ENCODE assay signal across 8 mouse cellular contexts in genomic region chr7:45406157-45407156, GRCm38 (mm10). TPM values are rescaled to one million over a fixed set of nuclear protein-coding genes. Genes with fewer than 3 reads are reported as not detected.
DNase-seq lines count a peak whose midpoint lies in the region; ATAC-seq and TF ChIP-seq lines count a peak whose summit lies in the region.

No protein-coding gene starts in this region.

- H3K36me3 ChIP-seq in embryonic facial prominence, embryonic 13.5 days: no peaks in the 10 kb centered on the region
- H3K36me3 ChIP-seq in heart, postnatal 0 days (replicated peaks; ENCODE audit: control insufficient read depth, insufficient read depth, low read length): no peaks in the 10 kb centered on the region
- no peaks in the 10 kb centered on the region for H3K36me3 ChIP-seq in limb, embryonic 11.5 days (ENCODE audit: control insufficient read depth, insufficient read depth, low read length)

- peak; percentile 19 for TF ChIP-seq CTCF in heart, postnatal 0 days (IDR thresholded peaks at IDR 0.05; ENCODE audit: low read depth)

- 2% methylated on average over 107 of the region's 114 CpGs for WGBS in embryonic facial prominence, embryonic 13.5 days
- WGBS in heart, postnatal 0 days: 1% methylated on average over 103 of the region's 114 CpGs
- WGBS in limb, embryonic 11.5 days: 1% methylated on average over 112 of the region's 114 CpGs

- ATAC-seq in embryonic facial prominence, embryonic 13.5 days (ENCODE audit: insufficient number of reproducible peaks, insufficient read depth, low FRiP score, low TSS enrichment, low read depth): no peak
- ATAC-seq in heart, postnatal 0 days (ENCODE audit: insufficient read depth, low read depth): 0 out of 2 replicates have a peak, but pooled peaks have one; percentile 15
- ATAC-seq in limb, embryonic 11.5 days (ENCODE audit: insufficient number of reproducible peaks, low FRiP score, low TSS enrichment, low read depth): no peak; the same call in 1 of the 2 replicates
- no peak for ATAC-seq in frontal cortex, adult (ENCODE audit: low TSS enrichment)

- no peak for TF ChIP-seq EP300 in heart, postnatal 0 days (IDR thresholded peaks at IDR 0.05; ENCODE audit: low read depth)

- H3K9me3 ChIP-seq in embryonic facial prominence, embryonic 13.5 days: no peaks in the 10 kb centered on the region
- H3K9me3 ChIP-seq in heart, postnatal 0 days (replicated peaks; ENCODE audit: control insufficient read depth, low read length): no peaks in the 10 kb centered on the region
- no peaks in the 10 kb centered on the region for H3K9me3 ChIP-seq in limb, embryonic 11.5 days (ENCODE audit: control insufficient read depth, low read length)

- peak overlapping the region; percentile 65 for H3K9ac ChIP-seq in embryonic facial prominence, embryonic 13.5 days
- H3K9ac ChIP-seq in heart, postnatal 0 days (replicated peaks; ENCODE audit: low read depth, low read length): peak overlapping the region; percentile 2; the same call in 1 of the 2 replicates
- H3K9ac ChIP-seq in limb, embryonic 11.5 days (ENCODE audit: low read length): peak overlapping the region; percentile 30; the same call in 1 of the 2 replicates

- H3K27me3 ChIP-seq in embryonic facial prominence, embryonic 13.5 days: peaks cover 67% of the 10 kb centered on the region
- peaks cover 58% of the 10 kb centered on the region for H3K27me3 ChIP-seq in heart, postnatal 0 days (ENCODE audit: control insufficient read depth, insufficient read depth, low read length)
- peaks cover 54% of the 10 kb centered on the region for H3K27me3 ChIP-seq in limb, embryonic 11.5 days (ENCODE audit: control insufficient read depth, insufficient read depth, low read length)

- peak overlapping the region; percentile 47 for H3K4me3 ChIP-seq in embryonic facial prominence, embryonic 13.5 days
- peak overlapping the region; percentile 41 for H3K4me3 ChIP-seq in heart, postnatal 0 days (ENCODE audit: low read depth, low read length)
- peak overlapping the region; percentile 29 for H3K4me3 ChIP-seq in limb, embryonic 11.5 days (ENCODE audit: low read depth, low read length)

- peaks cover 16% of the 10 kb centered on the region for H3K4me1 ChIP-seq in embryonic facial prominence, embryonic 13.5 days
- 0 out of 2 replicates have a peak, but pooled peaks cover 7% of the 10 kb centered on the region for H3K4me1 ChIP-seq in heart, postnatal 0 days (ENCODE audit: control insufficient read depth, insufficient read depth)
- H3K4me1 ChIP-seq in limb, embryonic 11.5 days (ENCODE audit: control insufficient read depth, insufficient read depth, low read length): 0 out of 2 replicates have a peak, but pooled peaks cover 3% of the 10 kb centered on the region

- H3K27ac ChIP-seq in embryonic facial prominence, embryonic 13.5 days: no peak overlapping the region
- no peak overlapping the region for H3K27ac ChIP-seq in heart, postnatal 0 days (ENCODE audit: low read depth)
- H3K27ac ChIP-seq in limb, embryonic 11.5 days (replicated peaks; ENCODE audit: low read depth, low read length): no peak overlapping the region

- H3K4me2 ChIP-seq in embryonic facial prominence, embryonic 13.5 days: peak overlapping the region; percentile 74
- H3K4me2 ChIP-seq in heart, postnatal 0 days (ENCODE audit: low read depth, low read length): peak overlapping the region; percentile 53
- peak overlapping the region; percentile 52 for H3K4me2 ChIP-seq in limb, embryonic 11.5 days (ENCODE audit: low read depth, severe bottlenecking)

- DNase-seq in adrenal gland, postnatal 14 days: peak; percentile 35
- no peak for DNase-seq in adrenal gland, postnatal 4 days (ENCODE audit: low spot score in 2 of 2)
- DNase-seq in heart, postnatal 0 days (ENCODE audit: low spot score): no peak
- peak; percentile 56 for DNase-seq in limb, embryonic 11.5 days (ENCODE audit: low spot score)
- peak; percentile 47 for DNase-seq in neural tube, embryonic 10.5 days (ENCODE audit: extremely low spot score, low spot score)
- no peak for DNase-seq in layer of hippocampus, adult 18-20 months (ENCODE audit: low spot score in 2 of 2)

RNA-seq across cellular contexts. Expression of gene Kcna7, which starts 1.0 kb away (rescaled TPM):
- total RNA-seq in adrenal gland, postnatal 14 days (2021): not detected in 2 replicates
- under 1 TPM; 0.14 to 0.28 TPM for total RNA-seq in adrenal gland, postnatal 4 days (2021)
- not detected in 2 replicates for polyA plus RNA-seq in embryonic facial prominence, embryonic 13.5 days (2015; fragmentation: Nextera tagmentation; extraction: Ambion mirVana)
- total RNA-seq in heart, postnatal 0 days (2014; rRNA removed; ENCODE audit: low replicate concordance): 1.4 and 4.6 TPM in 2 replicates
- polyA plus RNA-seq in heart, postnatal 0 days (2015; fragmentation: Nextera tagmentation; extraction: Ambion mirVana): 0.42 and 0.54 TPM in 2 replicates
- not detected in 2 replicates for polyA plus RNA-seq in limb, embryonic 11.5 days (2014; fragmentation: Nextera tagmentation; extraction: Ambion mirVana)
- total RNA-seq in layer of hippocampus, adult 18-20 months (2021): not detected

RNA-seq across cellular contexts. Expression of gene Ntf5, which starts 7.0 kb away (rescaled TPM):
- total RNA-seq in adrenal gland, postnatal 14 days (2021): not detected in 2 replicates
- total RNA-seq in adrenal gland, postnatal 4 days (2021): under 1 TPM; 0.20 to 0.67 TPM
- 4.6 and 6.1 TPM in 2 replicates for polyA plus RNA-seq in embryonic facial prominence, embryonic 13.5 days (2015; fragmentation: Nextera tagmentation; extraction: Ambion mirVana)
- total RNA-seq in heart, postnatal 0 days (2014; rRNA removed; ENCODE audit: low replicate concordance): 2.2 TPM in 1 of 2 replicates, not detected in the other
- 0.15 and 0.21 TPM in 2 replicates for polyA plus RNA-seq in heart, postnatal 0 days (2015; fragmentation: Nextera tagmentation; extraction: Ambion mirVana)
- polyA plus RNA-seq in limb, embryonic 11.5 days (2014; fragmentation: Nextera tagmentation; extraction: Ambion mirVana): 3.8 and 4.1 TPM in 2 replicates
- total RNA-seq in layer of hippocampus, adult 18-20 months (2021): not detected

RNA-seq across cellular contexts. Expression of gene Snrnp70, which starts 10.9 kb away (rescaled TPM):
- 265 and 280 TPM in 2 replicates for total RNA-seq in adrenal gland, postnatal 14 days (2021)
- 100 to 1,000 TPM; 499 to 509 TPM for total RNA-seq in adrenal gland, postnatal 4 days (2021)
- polyA plus RNA-seq in embryonic facial prominence, embryonic 13.5 days (2015; fragmentation: Nextera tagmentation; extraction: Ambion mirVana): 285 and 299 TPM in 2 replicates
- 141 and 162 TPM in 2 replicates for total RNA-seq in heart, postnatal 0 days (2014; rRNA removed; ENCODE audit: low replicate concordance)
- 79.7 and 80.3 TPM in 2 replicates for polyA plus RNA-seq in heart, postnatal 0 days (2015; fragmentation: Nextera tagmentation; extraction: Ambion mirVana)
- polyA plus RNA-seq in limb, embryonic 11.5 days (2014; fragmentation: Nextera tagmentation; extraction: Ambion mirVana): 87.5 and 93.0 TPM in 2 replicates
- total RNA-seq in layer of hippocampus, adult 18-20 months (2021): 100 to 1,000 TPM; 364 to 405 TPM

RNA-seq across cellular contexts. Expression of gene Lhb, which starts 14.2 kb away (rescaled TPM):
- not detected in 2 replicates for total RNA-seq in adrenal gland, postnatal 14 days (2021)
- total RNA-seq in adrenal gland, postnatal 4 days (2021): not detected
- polyA plus RNA-seq in embryonic facial prominence, embryonic 13.5 days (2015; fragmentation: Nextera tagmentation; extraction: Ambion mirVana): 0.41 and 1.2 TPM in 2 replicates
- total RNA-seq in heart, postnatal 0 days (2014; rRNA removed; ENCODE audit: low replicate concordance): 0.27 TPM in 1 of 2 replicates, not detected in the other
- polyA plus RNA-seq in heart, postnatal 0 days (2015; fragmentation: Nextera tagmentation; extraction: Ambion mirVana): not detected in 2 replicates
- not detected in 2 replicates for polyA plus RNA-seq in limb, embryonic 11.5 days (2014; fragmentation: Nextera tagmentation; extraction: Ambion mirVana)
- total RNA-seq in layer of hippocampus, adult 18-20 months (2021): under 1 TPM in 1 of 2 experiments, not detected in 1; 0.50 TPM

RNA-seq across cellular contexts. Expression of gene Gys1, which starts 28.2 kb away (rescaled TPM):
- 55.4 and 62.8 TPM in 2 replicates for total RNA-seq in adrenal gland, postnatal 14 days (2021)
- 10 to 100 TPM; 38.6 to 40.2 TPM for total RNA-seq in adrenal gland, postnatal 4 days (2021)
- polyA plus RNA-seq in embryonic facial prominence, embryonic 13.5 days (2015; fragmentation: Nextera tagmentation; extraction: Ambion mirVana): 38.0 and 39.6 TPM in 2 replicates
- total RNA-seq in heart, postnatal 0 days (2014; rRNA removed; ENCODE audit: low replicate concordance): 109 and 123 TPM in 2 replicates
- 68.3 and 70.4 TPM in 2 replicates for polyA plus RNA-seq in heart, postnatal 0 days (2015; fragmentation: Nextera tagmentation; extraction: Ambion mirVana)
- polyA plus RNA-seq in limb, embryonic 11.5 days (2014; fragmentation: Nextera tagmentation; extraction: Ambion mirVana): 39.1 and 41.8 TPM in 2 replicates
- 10 to 100 TPM; 13.5 to 15.4 TPM for total RNA-seq in layer of hippocampus, adult 18-20 months (2021)

Comparison
In these comparisons a context has a peak if more than half of its experiments do, and no peak if none do; other contexts are left out.
1. DNase-seq: peak in adrenal gland, postnatal 14 days (single experiment), limb, embryonic 11.5 days (single experiment) and neural tube, embryonic 10.5 days (single experiment); none in adrenal gland, postnatal 4 days (0 of 2), heart, postnatal 0 days (single experiment) and layer of hippocampus, adult 18-20 months (0 of 2).
2. H3K9ac ChIP-seq: peak in every context shown above with its lines; median percentile 65 in embryonic facial prominence, embryonic 13.5 days; 30 in limb, embryonic 11.5 days; 2 in heart, postnatal 0 days.
3. Peak in every context shown above with its lines, with median percentiles within 50 percentile points of each other: H3K4me2 ChIP-seq and H3K4me3 ChIP-seq.